Mouse (Mus musculus) heart, adult 2 months (tissue): ENCODE data around the gene Fcrls.

Experiments
- CTCF ChIP-seq: fragments of 200-600 bp; IDR thresholded peaks from 2 replicates; pipeline ENCODE4 v1.8.1; 2022; ENCODE audit warnings: antibody characterized with exemption, mild to moderate bottlenecking, moderate library complexity
- EP300 ChIP-seq: fragments of 200-500 bp; IDR thresholded peaks from 2 replicates; pipeline ENCODE4 v1.6.1; 2011; ENCODE audit warnings: low read depth, low read length, control low read depth; ENCODE audit not compliant: insufficient read depth
- POLR2A ChIP-seq: fragments of 200-500 bp; IDR thresholded peaks from 2 replicates; pipeline ENCODE4 v1.6.1; 2011; ENCODE audit warnings: mild to moderate bottlenecking, low read depth, low read length, control low read depth; ENCODE audit not compliant: insufficient read depth

- no peak for TF ChIP-seq CTCF
- TF ChIP-seq EP300 = no peak
- TF ChIP-seq POLR2A = no peak
These were observed 16.2 kb downstream of the Fcrls start for GRCm38 (mm10) chr3:87247292-87247691.
